Mouse (Mus musculus) adrenal gland, postnatal 14 days (tissue): Measurements from ENCODE around the gene Gm16223. TPM values are rescaled to one million over a fixed set of nuclear protein-coding genes. Genes with fewer than 3 reads are reported as not detected.

ENCODE experiments used
- DNase-seq: peaks from one replicate; pipeline ENCODE4 v3.0.0; 2021; ENCODE audit warnings: mixed read lengths
- long read RNA-seq, 2 experiments: library from polyadenylated mRNA; stranded (forward); transcript quantifications; one replicate each; pipeline ENCODE4 v2.0.0; 2021
- total RNA-seq: library from RNA; stranded (reverse); gene quantifications from 2 replicates; pipeline ENCODE4 v1.2.3, GENCODE M21; 2021

The Gm16223 gene
- total RNA-seq: 0.11 TPM in 1 of 2 replicates, not detected in the other
- long read RNA-seq, experiment 1: 0 reads
- long read RNA-seq, experiment 2: 0 reads

DNA sequence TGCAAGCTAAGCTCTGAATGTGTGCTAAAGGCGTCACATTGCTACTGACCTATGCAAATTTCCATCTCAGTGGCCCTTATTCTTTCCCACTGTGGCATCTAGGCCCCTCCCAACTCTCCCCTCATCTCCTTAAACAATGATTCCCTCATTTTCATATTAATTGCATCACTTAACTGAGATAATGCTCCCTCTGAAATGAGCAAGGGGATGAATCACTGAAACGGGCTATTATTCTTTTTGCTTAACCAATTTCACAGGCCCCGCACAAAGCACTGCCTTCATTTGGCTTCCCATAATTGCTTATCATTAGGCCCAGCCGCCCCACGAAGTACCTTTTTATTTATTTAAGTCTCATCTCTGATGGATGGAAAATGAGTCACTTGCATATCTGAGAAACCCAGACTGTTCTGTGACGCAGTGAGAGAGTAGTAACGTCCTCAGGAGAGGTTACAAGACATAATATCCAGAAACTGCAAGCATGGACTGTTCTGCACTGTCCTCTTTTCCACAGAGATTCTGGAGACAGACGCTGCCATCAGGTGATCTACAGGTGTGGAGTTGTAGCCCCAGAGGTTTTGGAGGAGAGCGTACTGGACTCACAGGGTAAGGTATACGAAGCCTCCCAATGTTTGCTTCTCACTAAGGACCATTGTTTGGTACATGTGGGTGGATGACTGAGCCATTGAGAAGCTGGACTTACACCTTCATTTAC, at the start of gene Gm16223:
TSS of gene Gm16223 (plus strand) at position 485 of the 712 bp plus-strand sequence.
- DNase-seq: no peak

DNA sequence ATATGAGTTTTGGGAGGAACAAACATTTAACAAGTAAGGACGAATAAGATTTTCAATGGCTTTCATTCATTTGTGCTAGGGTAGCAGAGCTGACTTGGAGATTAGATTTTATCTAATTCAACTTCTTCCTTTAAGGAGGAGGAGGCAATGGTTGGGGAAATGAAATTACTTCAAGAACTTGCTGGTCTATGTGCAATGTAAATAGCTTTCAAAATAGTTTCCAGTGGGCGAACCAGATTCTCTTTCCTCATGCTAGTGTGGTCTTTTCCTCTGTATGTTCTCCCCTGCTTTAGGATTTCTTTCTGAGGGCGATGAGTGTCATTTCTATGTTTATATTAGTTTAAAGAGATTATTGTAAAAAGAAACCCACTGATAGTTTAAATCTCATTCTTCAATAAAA, 45.7 kb upstream of the Gm16223 start:
- DNase-seq: no peak

DNA sequence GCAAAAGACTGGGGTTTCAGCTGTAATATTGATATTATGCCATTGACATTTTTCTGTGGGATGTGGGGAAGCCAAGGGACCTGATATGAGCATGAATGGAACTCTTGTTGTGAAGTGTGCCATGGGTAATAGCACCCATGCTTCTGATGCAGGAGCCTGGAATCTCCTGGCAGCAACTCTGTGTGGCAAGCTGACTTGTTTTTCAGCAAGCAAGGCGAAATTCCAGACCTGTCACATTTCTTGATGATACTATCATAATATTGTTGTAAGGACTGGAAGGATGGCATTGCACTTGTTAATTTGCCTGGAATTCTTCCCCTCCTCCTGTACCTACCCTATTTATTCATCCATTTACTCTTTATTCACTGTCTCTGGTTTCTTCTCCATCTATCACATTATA, 44.2 kb upstream of the Gm16223 start:
- DNase-seq: no peak

DNA sequence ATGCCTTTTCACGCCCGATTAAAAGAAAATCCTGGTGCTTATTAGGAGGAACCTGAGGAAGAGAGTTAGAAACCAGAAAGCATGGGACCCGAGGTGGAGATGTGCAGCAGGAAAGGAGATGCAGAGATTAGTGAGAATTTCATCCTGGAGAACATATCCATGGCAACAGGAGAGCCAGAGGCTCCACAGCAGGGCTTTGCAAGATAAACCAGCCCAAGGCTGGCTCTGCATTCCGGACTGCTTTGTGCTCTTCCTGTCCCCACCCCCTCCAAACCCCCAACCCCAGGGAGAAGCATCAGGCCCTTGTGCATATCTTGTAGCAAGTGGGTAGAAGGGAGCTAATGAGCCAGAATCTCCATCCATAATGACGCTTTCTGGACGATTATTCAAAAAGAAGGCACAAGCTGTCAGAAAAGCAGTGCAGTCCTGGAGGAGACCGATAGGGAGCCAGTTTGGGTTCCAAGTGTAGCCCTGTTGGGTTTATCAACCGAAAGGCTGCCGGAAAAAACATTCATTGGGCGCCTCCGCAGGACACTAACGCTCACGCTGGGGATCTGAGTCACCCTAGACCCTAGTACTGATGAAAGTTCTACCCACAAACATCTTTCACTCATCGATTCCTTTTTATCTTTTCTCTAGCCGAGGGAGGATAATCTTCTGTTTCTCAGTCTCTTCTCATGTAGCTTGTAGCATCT, 31.2 kb upstream of the Gm16223 start:
- DNase-seq: no peak

DNA sequence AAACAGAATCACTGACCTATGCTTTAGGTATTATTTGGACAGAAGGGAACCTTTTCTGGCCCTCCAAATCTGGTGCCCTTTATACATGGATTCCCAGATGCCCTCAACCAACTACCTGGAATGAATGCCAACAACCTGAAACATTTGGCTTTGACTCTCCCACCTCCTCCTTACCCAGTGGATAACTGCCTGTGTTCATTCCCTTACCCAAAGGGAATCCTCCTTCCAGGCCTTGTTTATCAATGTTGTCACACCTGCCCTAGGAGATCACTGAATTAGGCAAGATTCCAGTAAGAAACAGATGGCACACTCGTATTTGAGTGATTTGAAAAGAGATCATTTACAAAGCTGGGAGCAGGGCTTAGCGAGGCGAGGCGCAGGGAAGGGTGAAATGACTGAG, 13.1 kb upstream of the Gm16223 start:
- DNase-seq: no peak

DNA sequence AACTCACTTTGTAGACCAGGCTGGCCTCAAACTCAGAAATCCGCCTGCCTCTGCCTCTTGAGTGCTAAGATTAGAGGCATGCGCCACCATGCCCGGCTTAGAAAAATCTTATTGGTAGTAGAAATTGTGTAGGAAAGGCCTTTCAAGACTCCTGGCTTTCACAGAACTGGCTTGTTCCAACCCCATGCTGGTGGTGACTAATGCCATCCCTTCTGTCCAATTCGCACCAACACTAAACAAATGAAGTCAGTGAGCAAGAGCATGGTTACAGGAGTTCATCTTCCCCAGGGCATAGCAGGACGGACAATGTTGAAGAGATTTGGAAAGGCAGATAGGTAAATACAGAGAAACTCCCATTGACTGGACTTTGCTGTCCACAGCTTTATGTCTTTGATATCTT, 12.6 kb upstream of the Gm16223 start:
- DNase-seq: no peak

DNA sequence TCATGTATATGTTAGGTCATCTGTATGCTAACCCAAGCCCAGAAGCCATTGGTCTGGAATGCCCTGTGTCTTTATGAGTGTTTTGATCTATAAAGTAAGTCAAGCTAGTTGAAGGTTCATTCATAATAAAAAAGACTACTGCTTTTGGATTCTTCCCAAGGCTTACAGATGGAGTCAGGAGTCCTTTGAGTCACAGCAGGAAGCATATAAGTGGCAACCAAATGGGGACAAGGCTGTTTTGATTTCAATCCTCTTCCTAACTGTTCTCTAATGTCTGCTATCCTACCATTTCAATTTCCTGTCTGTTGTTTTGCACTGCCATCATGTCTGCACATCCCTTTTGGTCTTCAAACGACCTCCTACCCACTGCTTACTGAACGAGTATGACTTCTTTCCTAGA, 2.7 kb upstream of the Gm16223 start:
- no peak for DNase-seq

DNA sequence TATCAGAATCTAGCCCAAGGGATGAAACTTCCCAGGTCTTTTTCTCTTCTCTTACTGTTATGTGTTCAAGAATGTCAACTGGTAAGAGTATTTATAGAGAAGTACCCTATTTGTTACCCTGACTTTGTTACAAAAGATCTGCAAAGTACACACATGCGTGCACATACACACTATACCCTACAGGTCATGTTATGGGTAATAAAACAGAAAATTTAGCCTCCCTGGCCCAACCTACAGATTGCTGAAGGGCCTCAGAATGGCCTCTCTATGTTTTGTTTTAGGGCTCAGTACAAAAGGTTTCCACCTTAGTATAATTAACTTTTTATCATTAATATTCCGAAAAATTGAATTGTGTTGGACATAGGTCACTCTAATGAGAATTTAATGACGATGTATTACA, 685 bp upstream of the Gm16223 start:
- no peak for DNase-seq

DNA sequence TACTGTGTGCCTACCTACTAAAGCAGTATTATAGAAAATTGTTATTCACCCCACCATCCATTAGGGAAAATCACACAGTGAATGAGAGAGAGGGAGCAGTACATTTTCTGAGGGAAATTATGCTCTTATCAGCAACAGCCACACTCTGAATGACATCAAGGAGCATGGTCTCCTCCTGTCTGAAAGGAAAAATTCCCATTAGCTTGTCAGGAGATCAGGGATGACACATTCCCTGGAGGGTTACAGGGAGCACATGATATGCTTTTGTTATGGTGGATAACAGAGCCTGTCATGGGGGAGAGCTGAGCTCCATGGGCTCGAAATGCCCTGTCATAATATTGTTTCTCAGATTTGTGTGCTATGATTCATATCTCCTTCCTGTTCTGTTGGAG, 424 bp downstream of the Gm16223 start:
- no peak for DNase-seq

DNA sequence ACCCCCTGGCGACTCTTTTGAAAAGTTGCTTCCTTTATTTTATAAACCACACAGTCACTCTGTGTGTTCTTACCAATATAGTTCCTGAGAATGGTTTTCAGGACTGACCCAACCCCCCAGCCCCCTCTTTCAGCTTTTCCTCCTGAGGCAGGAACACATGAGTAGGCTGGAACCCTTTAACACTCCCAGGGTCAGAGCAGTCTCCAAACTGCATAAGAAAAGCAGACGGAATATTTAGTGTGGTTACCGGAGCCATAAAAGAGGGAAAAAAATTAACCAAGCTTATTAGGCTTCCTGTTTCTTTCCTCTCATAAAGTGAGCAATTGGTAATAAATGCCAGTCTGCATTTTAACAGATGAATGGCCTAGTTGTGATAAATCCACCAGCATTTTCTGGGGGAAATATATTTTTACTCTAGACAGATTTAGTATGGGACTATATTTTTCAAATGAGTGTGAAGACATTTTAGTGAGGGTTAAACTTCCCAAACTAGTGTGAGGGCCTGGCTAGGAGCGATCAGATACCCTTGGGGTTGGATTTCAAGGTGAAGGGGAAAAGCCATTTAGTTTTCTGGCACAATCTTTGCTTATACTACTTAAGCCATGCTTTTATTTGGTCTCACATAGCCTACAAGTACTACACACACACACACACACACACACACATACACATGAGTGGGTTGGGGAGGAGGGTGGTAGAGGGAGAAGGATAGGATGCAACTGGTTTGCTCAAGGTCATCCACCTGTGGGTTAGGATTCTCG, 49.0 kb downstream of the Gm16223 start:
- no peak for DNase-seq

DNA sequence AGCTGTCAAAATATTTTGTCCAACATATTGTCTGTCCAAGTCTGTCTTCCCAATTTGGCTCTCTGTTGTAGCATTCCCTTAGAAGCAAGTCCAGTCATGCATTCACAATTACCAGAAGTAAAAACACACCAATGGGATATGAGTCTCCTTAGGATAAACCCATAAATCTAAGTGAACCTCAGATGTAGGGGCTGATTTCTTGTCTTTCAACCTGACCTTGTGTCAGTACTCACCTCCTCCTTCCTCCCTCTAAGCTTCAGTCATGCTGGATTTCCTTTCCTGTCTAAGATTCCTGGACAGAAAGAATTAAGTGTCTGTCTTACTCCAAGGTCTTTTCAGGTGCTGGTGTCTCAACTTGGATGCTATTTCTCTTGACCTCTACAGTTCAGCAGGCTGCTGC, 57.8 kb downstream of the Gm16223 start:
- DNase-seq: no peak

DNA sequence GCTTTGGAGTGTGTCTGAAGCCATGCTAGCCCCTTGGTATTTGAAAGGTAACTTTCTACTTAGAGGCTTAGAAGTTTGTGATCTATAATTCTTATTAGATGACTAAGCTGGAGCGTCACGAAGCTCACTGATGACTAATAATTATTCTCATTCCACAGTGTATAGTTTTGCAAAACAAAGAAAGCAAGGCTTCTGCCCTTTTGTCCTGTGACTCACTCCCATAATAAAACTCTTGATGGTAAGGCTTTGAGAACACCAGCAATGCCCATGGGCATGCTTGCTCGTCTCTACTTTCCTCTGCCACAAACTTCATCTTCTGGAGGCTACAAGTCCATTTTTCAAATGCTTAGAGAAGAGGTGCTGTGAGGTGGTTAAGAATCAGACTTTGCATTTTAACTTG, 87.9 kb downstream of the Gm16223 start:
- no peak for DNase-seq

DNA sequence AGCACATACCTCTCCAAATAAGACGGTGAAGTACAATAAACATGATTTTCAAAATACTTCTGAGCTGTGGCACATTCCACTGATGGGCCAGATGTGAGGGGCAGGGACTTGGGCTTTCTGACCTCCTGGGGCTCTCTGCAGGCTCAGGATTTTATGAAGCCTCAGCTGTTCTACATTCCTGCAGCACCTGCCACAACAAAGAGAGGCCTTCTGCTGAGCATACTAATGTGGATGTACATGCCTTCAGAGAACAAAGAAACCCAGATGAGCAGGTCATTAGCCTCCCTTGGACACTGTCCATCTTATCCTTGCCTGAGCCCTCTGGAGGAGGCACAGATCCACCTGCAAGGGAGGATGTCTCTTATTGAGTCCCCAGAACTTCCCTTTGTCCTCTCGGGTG, 97.0 kb downstream of the Gm16223 start:
- no peak for DNase-seq

DNA sequence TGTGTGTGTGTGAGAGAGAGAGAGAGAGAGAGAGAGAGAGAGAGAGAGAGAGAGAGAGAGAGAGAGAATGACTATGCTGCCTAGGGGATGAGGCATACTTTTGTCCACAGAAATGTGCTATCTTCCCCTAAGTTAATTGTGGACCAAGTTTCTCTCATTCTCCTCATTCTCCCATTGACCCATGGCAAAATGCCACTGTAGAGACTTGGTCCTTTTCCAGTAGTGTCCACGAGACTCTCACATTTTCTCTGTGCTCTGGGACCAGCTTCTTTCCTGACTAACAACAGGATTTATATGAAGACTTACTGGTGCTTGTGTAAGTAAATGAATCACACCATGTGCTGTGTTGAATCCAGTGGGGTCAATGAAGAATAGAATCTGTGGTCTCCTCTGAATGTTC, 98.6 kb downstream of the Gm16223 start:
- no peak for DNase-seq

DNA sequence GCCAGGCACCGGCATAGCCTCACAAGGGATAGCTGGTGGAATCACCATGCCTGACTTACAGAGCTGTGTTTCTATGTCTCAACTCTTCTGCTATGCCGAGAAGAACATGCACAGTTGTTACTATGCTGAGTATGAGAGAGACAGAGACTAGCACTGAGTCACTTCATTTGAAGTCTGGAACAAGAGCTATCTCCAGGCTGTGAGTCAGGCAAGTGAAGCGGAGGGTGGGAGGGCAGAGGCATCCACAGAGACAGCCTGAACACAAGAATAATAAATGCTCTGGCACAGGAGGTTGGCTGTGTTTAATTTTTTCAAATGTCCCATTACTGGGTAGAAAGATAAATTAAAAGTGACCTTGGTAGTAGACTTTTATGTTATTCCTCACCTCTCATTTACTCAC, 100.3 kb downstream of the Gm16223 start:
- no peak for DNase-seq

DNA sequence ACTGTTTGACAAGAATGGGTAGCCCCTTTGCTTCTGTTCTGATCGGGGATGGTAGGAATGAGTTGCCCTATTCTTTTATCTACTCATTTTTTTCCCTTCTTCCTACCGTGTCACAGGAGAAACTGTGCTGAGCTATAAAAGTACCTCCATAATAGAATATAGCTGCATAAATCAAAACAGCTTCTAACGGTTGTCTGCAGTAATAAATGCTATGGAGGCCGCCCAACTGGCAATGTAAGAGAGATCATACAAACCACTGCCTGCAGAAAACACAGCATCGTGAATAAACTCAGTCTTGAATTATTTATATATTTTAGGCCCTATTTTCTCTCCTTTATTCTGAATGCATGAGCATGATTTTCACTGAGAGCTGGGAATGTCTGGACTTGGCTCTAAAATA, 101.0 kb downstream of the Gm16223 start:
- DNase-seq: no peak

DNA sequence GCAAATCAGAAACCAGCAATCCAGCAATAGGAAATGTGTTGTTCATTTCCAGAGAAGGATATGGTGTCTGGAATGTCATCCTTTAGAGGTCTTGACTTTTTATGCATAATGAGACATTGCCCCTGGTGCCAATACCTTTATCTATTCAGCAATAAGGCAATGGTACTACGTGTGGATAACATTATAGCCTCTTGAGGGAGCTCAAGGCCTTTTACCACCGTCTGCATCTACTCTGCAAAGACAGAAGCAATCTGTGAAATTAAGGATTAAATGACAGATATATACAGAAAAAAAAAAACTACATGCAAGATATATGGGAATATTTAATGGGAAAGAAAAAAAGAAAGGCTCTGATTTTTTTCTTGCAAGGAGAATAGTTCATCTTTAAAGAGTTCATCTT, 106.3 kb downstream of the Gm16223 start:
- DNase-seq: no peak

DNA sequence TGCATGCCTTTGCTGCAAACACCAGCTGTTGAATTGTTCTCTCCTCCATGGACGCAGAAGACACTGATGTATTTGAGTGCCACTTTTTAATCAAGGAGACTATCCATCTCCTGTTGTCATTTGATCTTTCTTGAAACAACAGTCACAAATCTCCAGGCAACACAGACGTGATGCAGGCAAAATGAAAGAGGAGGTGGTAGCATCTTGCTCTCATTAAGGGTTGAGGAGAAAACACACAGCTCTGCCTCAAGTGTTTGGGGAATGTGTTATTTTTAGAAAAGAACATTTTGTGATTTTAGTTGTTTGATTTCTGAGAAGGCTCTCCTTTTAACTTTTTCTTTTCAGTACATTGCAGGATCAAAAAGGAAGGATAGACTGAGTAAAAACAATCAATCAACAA, 107.7 kb downstream of the Gm16223 start:
- DNase-seq: no peak

DNA sequence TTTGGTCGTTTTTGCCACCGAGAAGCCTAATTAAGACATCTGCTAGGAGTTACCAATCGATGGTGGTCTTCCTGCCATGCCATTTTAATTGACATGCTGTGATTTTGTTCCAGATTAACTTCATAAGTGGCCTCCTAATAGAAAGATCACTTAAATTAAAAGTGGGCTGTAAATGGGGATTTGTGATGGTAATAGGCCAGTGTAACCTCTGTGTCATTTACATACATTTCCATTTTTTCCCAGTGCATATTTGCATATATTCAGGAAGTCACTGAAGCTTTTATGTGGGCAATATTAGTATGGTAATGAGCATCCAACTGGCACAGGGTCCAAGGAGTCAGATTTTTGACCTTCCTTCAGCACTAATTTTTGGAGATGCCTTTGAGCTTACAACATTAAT, 130.7 kb downstream of the Gm16223 start:
- no peak for DNase-seq

DNA sequence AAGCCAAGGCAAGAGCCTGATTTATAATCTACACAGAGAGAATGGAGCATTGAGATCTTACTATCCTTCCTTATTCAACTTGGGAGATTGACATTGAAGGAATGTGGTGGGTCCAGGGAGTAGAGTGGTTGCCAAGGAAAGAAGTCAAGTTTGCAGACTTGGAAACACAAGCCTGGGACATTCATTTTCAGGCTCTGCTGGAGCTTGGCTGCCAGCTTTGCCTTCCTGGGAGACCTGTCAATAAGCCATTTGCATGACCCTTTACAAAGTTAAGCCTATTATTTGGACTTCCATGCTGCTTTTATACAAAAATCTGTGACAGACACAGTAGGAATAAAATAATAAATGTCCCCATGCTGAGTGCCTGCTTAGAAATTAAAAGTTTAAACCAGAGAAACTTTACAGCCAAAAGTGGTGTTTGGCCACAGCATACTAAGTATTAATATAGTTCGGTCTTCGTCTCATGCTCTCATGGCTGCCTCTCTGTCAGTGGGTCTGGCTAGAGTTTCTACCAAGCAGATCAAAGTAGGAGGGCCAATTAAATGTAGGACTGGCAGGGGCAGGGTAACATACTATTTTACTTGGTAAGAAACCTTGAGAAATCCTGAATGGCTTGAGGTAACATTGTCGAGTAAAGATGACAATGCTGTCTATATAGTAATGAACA, 139.8 kb downstream of the Gm16223 start:
- no peak for DNase-seq

DNA sequence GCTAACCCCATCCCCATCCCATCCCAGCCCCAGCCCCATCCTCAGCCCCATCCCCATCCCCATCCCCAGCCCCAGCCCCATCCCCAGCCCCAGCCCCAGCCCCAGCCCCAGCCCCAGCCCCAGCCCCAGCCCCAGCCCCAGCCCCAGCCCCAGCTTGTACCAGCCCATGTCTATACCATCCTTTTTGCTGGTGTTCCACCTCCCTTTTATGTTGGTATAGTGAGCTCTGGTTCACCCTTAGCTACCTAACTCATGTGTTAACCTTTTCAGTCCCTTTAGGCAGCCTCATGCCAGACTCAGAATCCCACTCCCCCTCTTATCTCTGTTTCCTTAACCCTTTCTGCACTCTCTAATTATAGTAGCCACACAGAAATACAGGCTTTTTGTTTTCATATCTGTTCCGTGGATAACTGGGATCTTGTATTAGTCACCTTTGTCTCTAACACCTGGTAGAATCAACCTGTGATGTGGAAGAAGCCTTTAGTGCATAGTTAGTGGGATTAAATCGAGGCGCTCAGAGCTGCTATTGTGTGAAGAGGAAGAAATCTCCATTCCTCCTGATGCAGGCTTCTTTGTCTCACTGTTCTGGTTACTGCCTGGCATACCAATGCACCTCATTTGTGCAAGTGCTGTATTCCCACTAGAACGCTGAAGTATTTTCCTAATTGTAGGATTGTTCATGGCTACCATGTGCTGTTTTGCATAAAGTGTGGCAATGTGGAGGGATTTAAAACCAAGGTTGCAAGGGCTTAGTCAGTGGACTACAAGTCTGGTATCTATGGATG, 144.0 kb downstream of the Gm16223 start:
- no peak for DNase-seq

DNA sequence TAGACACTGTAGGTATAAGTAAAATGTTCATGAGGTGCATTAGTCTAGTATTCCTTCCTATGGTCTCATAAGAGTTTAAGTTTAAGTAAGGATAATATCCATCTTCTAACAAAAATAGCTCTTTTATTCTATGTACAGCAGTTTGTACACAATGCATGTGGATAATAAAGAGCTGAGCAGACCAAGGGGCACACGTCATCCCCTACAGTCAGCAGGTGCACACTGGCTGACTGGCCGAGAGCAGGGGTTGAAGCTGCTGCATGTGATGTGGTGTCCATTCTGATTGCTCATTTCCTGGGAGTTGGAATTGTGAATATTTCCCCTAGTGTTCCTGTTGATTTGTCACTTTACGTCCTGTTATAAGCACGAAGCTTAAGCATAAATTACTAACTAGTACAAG, 144.6 kb downstream of the Gm16223 start:
- no peak for DNase-seq
